Mouse (Mus musculus) limb, embryonic 15.5 days (tissue): ENCODE measurements around the gene Tet3. TPM values are rescaled to one million over a fixed set of nuclear protein-coding genes. Genes with fewer than 3 reads are reported as not detected.

Experiments used
- ATAC-seq: fragments of 200-750 bp; cut with Nextera tagmentation; 2 replicates; pipeline ENCODE4 v1.8.0; 2017; ENCODE audit warnings: low read depth, moderate TSS enrichment; ENCODE audit not compliant: insufficient number of reproducible peaks, low FRiP score, low TSS enrichment
- H3K27ac ChIP-seq: fragments of 300-500 bp; sonication (generic); 2 replicates; pipeline ENCODE4 v1.5.1; 2015; ENCODE audit warnings: moderate library complexity, mild to moderate bottlenecking, inconsistent platforms
- H3K27me3 ChIP-seq: fragments of 300-500 bp; sonication (generic); 2 replicates; pipeline ENCODE4 v1.6.1; 2015; ENCODE audit warnings: inconsistent platforms
- H3K36me3 ChIP-seq: fragments of 300-500 bp; sonication (generic); 2 replicates; pipeline ENCODE4 v1.6.1; 2015; ENCODE audit warnings: inconsistent platforms
- H3K4me1 ChIP-seq: fragments of 300-500 bp; sonication (generic); 2 replicates; pipeline ENCODE4 v1.6.1; 2015; ENCODE audit warnings: inconsistent platforms
- H3K4me2 ChIP-seq: fragments of 300-500 bp; sonication (generic); 2 replicates; pipeline ENCODE4 v1.6.1; 2015; ENCODE audit warnings: mild to moderate bottlenecking, inconsistent platforms
- H3K4me3 ChIP-seq: fragments of 300-500 bp; sonication (generic); 2 replicates; pipeline ENCODE4 v1.5.1; 2015; ENCODE audit warnings: mild to moderate bottlenecking, inconsistent platforms
- H3K9ac ChIP-seq: fragments of 300-500 bp; sonication (generic); 2 replicates; pipeline ENCODE4 v1.6.1; 2015; ENCODE audit warnings: inconsistent platforms
- H3K9me3 ChIP-seq: fragments of 300-500 bp; sonication (generic); 2 replicates; pipeline ENCODE4 v1.6.1; 2016; ENCODE audit warnings: inconsistent platforms
- WGBS: fragments of 180-500 bp; shearing (Covaris S2); methylation state at CpG from one replicate; pipeline ENCODE4 v1.1.7; 2015; 5-methylcytosine and 5-hydroxymethylcytosine counted together
- polyA plus RNA-seq: library from polyadenylated mRNA; unstranded; fragments of >200 nt; fragmentation: Nextera tagmentation; extraction: Ambion mirVana; gene quantifications from 2 replicates; pipeline ENCODE4 v1.2.1, GENCODE M21; 2015

Gene Tet3
- polyA plus RNA-seq, 1 experiment from 2014 or later, result 57.1 TPM

DNA sequence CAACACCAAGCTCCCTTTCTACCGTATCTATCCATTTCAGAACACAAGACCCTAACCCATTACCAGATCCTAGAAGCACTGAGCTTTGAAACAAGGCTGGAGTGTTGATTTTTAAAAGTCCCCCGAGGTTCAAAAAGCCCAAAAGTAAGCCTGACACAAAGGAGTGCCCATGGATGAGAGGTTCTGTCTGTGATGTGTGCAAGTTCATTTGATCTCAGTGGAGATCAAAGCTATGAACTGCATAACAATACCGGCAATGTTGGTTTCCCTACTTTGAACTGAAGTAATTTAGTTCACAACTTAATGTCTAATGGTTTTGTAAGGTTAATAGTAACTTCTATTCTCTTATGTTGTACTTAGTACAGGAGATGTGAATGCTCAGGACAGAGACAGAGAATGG is 21.7 kb downstream of the Tet3 start:
- peaks cover 62% of the 10 kb centered on the region for H3K4me1 ChIP-seq
- no peak for ATAC-seq
- 77% methylated on average over 3 of the region's 3 CpGs for WGBS
- no peak overlapping the region for H3K4me3 ChIP-seq
- H3K27ac ChIP-seq, result no peak overlapping the region
- H3K4me2 ChIP-seq, result no peak overlapping the region
- H3K27me3 ChIP-seq, result no peaks in the 10 kb centered on the region
- no peak overlapping the region for H3K9ac ChIP-seq
- H3K36me3 ChIP-seq, result peaks cover 13% of the 10 kb centered on the region; the same call in 1 of the 2 replicates
- no peaks in the 10 kb centered on the region for H3K9me3 ChIP-seq

DNA sequence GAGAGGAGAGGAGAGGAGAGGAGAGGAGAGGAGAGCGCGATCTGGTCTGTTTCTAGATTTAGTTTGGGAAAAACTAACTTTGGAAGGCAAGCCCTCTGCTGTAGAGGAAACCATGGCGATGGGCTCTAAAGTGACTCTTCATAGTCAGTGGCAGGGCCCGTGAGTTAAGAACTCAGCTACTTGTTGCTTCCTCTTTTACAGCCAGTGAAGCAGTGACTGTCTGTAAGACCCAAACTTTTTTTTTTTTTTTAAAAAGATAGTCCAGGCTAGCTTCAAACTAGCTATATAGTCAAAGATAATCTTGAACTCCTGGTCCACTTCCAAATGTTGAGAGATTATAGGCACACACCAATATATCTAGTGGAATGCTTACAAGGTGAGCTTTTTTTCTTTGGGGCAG is 22.3 kb downstream of the Tet3 start:
- H3K4me1 ChIP-seq, result peaks cover 63% of the 10 kb centered on the region
- H3K9ac ChIP-seq, result no peak overlapping the region
- no peaks in the 10 kb centered on the region for H3K9me3 ChIP-seq
- no peak overlapping the region for H3K4me3 ChIP-seq
- no peaks in the 10 kb centered on the region for H3K27me3 ChIP-seq
- H3K4me2 ChIP-seq, result no peak overlapping the region
- no peak overlapping the region for H3K27ac ChIP-seq
- no peak for ATAC-seq
- peaks cover 15% of the 10 kb centered on the region; the same call in 1 of the 2 replicates for H3K36me3 ChIP-seq
- 84% methylated on average over 4 of the region's 4 CpGs for whole genome bisulfite sequencing

GRCm38 (mm10) chr6:83435174-83435573 is 23.7 kb downstream of the Tet3 start:
- 64% methylated on average over 5 of the region's 5 CpGs for WGBS
- Histone ChIP-seq H3K9me3 (no peaks in the 10 kb centered on the region), H3K4me2 (no peak overlapping the region), H3K4me3 (no peak overlapping the region), H3K27me3 (no peaks in the 10 kb centered on the region), H3K9ac (no peak overlapping the region), H3K4me1 (peaks cover 57% of the 10 kb centered on the region), H3K27ac (no peak overlapping the region), H3K36me3 (peaks cover 19% of the 10 kb centered on the region; the same call in 1 of the 2 replicates)
- no peak for ATAC-seq

- H3K4me1 ChIP-seq, result peaks cover 43% of the 10 kb centered on the region
- no peak for ATAC-seq
- no peak overlapping the region for H3K4me3 ChIP-seq
- no peak overlapping the region for H3K4me2 ChIP-seq
- peaks cover 22% of the 10 kb centered on the region; the same call in 1 of the 2 replicates for H3K36me3 ChIP-seq
- H3K9ac ChIP-seq, result no peak overlapping the region
- WGBS, result 63% methylated on average over 4 of the region's 4 CpGs
- no peaks in the 10 kb centered on the region for H3K27me3 ChIP-seq
- no peaks in the 10 kb centered on the region for H3K9me3 ChIP-seq
- peak overlapping the region; percentile 73 for H3K27ac ChIP-seq
Measured at GRCm38 (mm10) chr6:83433546-83433945, 25.3 kb downstream of the Tet3 start.

GRCm38 (mm10) chr6:83432966-83433365 is 25.9 kb downstream of the Tet3 start:
- Histone ChIP-seq H3K9me3 (no peaks in the 10 kb centered on the region), H3K4me2 (no peak overlapping the region), H3K4me1 (peaks cover 43% of the 10 kb centered on the region), H3K9ac (no peak overlapping the region), H3K4me3 (no peak overlapping the region), H3K27me3 (no peaks in the 10 kb centered on the region), H3K36me3 (peaks cover 22% of the 10 kb centered on the region; the same call in 1 of the 2 replicates), H3K27ac (peak overlapping the region; percentile 74)
- 78% methylated on average over 7 of the region's 7 CpGs for WGBS
- peak; percentile 53; the same call in 1 of the 2 replicates for ATAC-seq

DNA sequence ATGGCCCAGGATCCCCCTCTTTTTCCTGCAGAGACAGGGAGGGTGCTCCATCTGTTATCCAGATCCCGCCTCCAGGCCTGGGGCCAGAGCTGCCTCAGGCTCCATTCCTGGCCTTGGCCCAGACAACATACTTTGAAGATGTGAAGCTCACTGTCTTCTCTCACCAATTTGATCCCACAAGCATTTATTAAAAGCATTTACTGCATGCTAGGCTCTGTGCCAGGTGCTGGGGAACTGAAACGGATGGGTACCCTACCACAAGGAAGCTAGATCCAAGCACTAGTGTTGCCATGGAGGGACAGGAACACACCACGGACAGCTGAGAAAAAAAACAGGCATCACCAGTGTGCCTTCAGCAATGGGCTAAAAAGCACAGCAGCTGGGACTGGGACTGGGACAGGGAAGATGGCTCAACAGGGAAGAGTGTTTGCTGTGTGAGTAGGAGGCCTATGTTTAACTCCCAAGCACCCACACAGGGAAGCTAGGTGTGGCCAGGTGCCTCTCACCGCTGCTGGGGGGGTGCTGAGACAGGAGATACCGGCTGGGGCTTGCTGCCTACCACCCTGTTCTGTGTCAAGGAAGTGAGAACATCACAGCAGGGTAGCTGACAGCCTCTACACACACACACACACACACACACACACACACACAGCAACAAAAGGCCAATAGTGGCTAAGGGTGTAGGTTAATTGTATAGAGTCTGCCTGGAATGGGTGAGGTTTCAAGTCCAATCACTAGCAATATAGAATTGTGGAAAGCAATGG is 30.7 kb downstream of the Tet3 start:
- Histone ChIP-seq H3K9ac (no peak overlapping the region), H3K4me1 (peaks cover 46% of the 10 kb centered on the region), H3K9me3 (no peaks in the 10 kb centered on the region), H3K4me3 (no peak overlapping the region), H3K27ac (peak overlapping the region; percentile 76), H3K4me2 (peak overlapping the region; percentile 20; the same call in 1 of the 2 replicates), H3K27me3 (no peaks in the 10 kb centered on the region), H3K36me3 (peaks cover 23% of the 10 kb centered on the region)
- 27% methylated on average over 5 of the region's 5 CpGs for WGBS
- ATAC-seq, result peak; percentile 64

- H3K4me1 ChIP-seq, result peaks cover 52% of the 10 kb centered on the region
- H3K36me3 ChIP-seq, result peaks cover 21% of the 10 kb centered on the region
- no peak overlapping the region for H3K4me2 ChIP-seq
- H3K9ac ChIP-seq, result no peak overlapping the region
- peak overlapping the region; percentile 76 for H3K27ac ChIP-seq
- H3K27me3 ChIP-seq, result no peaks in the 10 kb centered on the region
- ATAC-seq, result no peak
- H3K4me3 ChIP-seq, result no peak overlapping the region
- H3K9me3 ChIP-seq, result no peaks in the 10 kb centered on the region
- 28% methylated on average over 6 of the region's 6 CpGs for WGBS
Measured at GRCm38 (mm10) chr6:83427512-83427911, 31.4 kb downstream of the Tet3 start.

GRCm38 (mm10) chr6:83426576-83426975 is 32.3 kb downstream of the Tet3 start:
- WGBS, result 86% methylated on average over 3 of the region's 3 CpGs
- Histone ChIP-seq H3K9me3 (no peaks in the 10 kb centered on the region), H3K36me3 (peaks cover 20% of the 10 kb centered on the region), H3K4me2 (no peak overlapping the region), H3K9ac (no peak overlapping the region), H3K27ac (no peak overlapping the region), H3K4me1 (peaks cover 56% of the 10 kb centered on the region), H3K4me3 (no peak overlapping the region), H3K27me3 (no peaks in the 10 kb centered on the region)
- no peak for ATAC-seq

DNA sequence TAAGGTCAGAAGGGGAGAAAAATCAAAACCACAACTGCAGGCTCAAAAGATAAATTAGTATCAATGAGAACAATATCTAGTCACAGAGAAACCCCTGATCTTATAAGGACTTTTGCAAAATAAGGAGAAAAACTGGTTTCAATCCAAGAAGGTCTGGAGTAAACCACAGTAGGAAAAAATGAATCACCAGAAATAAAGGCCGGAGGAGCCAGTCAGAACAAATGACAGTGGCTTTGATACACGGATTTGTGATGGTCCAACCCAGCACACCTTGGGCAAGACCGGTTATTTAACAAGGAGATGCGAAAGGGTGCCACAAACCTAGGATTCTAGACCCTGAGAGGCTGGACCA is 34.9 kb downstream of the Tet3 start:
- H3K9me3 ChIP-seq, result no peaks in the 10 kb centered on the region
- WGBS, result 38% methylated on average over 4 of the region's 4 CpGs
- H3K9ac ChIP-seq, result no peak overlapping the region
- peaks cover 18% of the 10 kb centered on the region for H3K36me3 ChIP-seq
- H3K27me3 ChIP-seq, result no peaks in the 10 kb centered on the region
- peaks cover 58% of the 10 kb centered on the region for H3K4me1 ChIP-seq
- H3K4me2 ChIP-seq, result no peak overlapping the region
- H3K27ac ChIP-seq, result peak overlapping the region; percentile 68
- no peak overlapping the region for H3K4me3 ChIP-seq
- ATAC-seq, result no peak

DNA sequence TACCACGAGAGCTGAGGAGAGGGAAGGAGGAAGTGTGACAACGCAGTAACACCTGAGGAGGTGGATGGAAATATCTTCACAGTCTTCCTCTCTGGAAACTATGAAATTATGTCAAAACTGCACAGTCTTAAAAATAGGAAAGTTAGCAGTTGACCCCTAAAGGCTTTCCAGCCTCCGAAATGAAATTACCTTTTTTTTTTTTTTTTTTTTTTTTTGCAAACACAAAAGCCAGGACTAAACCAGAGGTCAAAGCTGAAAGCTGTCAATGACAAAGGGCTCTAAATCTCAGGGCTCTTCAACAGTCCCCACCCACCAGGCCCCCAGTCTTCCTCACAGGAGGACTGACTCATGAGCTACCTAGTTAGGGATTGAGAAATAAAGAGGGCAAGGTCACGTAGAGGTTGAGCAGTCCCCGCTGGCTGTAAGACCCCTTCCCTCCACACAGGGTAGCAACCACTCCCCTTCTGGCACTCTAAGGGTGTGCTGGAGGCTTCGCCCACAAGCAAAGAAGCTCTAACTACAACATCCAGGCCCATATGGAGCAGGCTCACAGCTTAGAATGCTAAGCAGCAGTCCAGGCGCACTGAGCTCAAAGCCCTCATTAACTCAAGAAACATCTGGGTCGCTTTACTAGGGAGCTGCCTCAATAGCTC is 35.4 kb downstream of the Tet3 start:
- Histone ChIP-seq H3K4me2 (no peak overlapping the region), H3K27me3 (no peaks in the 10 kb centered on the region), H3K9me3 (no peaks in the 10 kb centered on the region), H3K9ac (no peak overlapping the region), H3K4me1 (peaks cover 60% of the 10 kb centered on the region), H3K36me3 (peaks cover 18% of the 10 kb centered on the region), H3K27ac (peak overlapping the region; percentile 68), H3K4me3 (no peak overlapping the region)
- WGBS, result 36% methylated on average over 8 of the region's 8 CpGs
- no peak for ATAC-seq

DNA sequence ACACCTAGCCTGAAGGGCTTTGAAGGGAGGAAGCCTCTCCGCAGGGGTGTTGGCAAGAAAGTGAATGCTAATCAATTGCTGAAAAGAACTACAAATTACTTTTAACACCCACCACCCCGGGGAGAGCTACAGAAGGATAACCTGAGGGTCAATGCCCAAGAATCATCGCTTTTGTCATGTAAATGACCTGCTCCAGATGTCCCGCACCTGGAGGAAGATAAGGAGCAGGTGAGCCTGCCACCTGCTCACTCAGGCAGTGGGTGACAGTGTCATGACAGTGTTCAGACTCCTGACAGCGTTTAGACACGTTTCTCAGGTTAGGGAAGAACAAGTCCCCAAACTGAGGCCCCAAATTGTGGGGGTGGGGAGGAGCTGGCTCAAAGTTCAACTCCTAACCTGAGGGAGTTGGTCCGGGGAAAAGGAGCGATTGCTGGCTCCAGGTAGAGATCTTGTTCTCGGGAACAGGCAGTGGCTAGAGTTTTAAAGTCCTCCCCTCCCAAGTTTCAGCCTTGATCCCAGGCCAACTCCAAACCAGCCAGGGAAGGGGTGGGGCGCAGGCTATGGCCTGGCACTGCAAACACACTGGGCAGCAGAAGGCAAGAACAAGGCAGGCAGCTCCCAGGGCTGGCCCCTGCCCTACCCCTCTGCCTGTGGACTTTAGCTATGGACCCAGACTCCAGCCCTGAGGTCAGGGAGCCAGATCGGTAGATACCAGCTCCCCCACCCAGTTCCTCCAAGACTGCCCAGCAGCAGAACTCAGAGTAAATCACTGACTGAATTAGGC is 36.8 kb downstream of the Tet3 start:
- H3K36me3 ChIP-seq, result peaks cover 15% of the 10 kb centered on the region
- H3K9ac ChIP-seq, result no peak overlapping the region
- no peaks in the 10 kb centered on the region for H3K9me3 ChIP-seq
- H3K4me2 ChIP-seq, result no peak overlapping the region
- 24% methylated on average over 11 of the region's 11 CpGs for WGBS
- H3K4me3 ChIP-seq, result no peak overlapping the region
- no peaks in the 10 kb centered on the region for H3K27me3 ChIP-seq
- peaks cover 57% of the 10 kb centered on the region for H3K4me1 ChIP-seq
- ATAC-seq, result no peak
- H3K27ac ChIP-seq, result peak overlapping the region; percentile 65

DNA sequence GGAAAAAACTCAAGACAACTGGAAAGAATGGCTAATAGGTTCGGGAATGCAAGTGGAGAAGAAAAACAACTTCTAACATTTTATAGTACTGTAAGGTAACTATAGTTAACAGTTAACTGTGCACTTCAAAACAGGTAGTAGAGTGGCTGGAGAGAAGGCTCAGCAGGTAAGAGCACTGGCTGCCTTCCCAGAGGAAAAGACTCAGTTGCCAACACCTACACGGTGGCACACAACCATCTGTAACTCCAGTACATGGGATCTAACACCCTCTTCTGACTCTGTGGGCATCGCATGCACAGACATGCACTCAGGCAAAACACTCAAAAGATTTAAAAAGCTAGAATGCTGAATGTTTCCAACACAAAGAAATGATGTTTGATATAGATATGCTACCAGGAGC is 39.4 kb downstream of the Tet3 start:
- Histone ChIP-seq H3K4me2 (no peak overlapping the region), H3K4me1 (peaks cover 68% of the 10 kb centered on the region), H3K4me3 (no peak overlapping the region), H3K27ac (no peak overlapping the region), H3K27me3 (no peaks in the 10 kb centered on the region), H3K9ac (no peak overlapping the region), H3K9me3 (no peaks in the 10 kb centered on the region), H3K36me3 (0 out of 2 replicates have a peak, but pooled peaks cover 6% of the 10 kb centered on the region)
- ATAC-seq, result no peak
- 58% methylated on average over 3 of the region's 3 CpGs for WGBS
